Mouse (Mus musculus): Measurements from ENCODE around the gene Fes.
A peak's percentile ranks its signal among the peaks of the same experiment; 100 is the strongest.
"Not testable (repeated sequence)": the region's sequence is repeated elsewhere in the genome, so short reads cannot be mapped to it uniquely, and the experiment has no call there.

Fes gene

DNA sequence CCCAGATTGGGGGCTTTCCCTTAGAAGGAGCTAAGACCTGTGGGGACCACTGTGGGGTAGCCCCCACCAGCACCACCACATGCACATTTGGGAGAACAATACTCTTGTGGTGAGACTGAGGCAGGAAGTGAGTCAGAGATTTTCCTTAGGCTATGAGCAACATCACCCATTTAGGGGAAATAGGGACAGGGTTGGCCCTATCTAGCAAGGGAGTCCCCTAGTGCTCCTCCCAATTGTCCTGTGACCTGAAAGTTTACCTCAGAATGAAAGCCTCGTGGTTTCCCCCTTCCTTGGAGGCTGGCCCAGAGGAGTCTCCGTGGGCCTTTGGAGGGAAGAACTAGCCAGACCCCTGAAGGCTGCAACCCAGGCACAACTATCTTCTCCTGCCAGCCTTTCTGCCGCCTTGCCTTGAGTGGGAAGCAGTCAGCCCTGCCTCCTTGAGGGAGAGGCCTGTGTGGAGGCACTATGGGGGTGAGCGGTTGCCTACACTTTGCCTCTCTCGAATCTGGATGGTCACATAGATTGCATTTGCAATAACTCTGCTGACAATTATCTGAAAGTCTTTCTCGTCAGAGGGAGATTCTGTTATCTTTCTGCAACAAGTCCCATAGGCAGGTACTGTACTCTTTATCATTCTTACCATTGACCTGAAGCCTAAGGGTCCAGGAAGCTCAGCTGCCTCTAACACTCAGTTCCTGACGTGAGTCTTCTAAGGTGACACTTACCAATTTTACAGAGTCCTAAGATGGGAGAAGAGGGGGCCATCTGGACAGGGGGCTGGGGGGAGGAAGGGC, 16.6 kb upstream of the Fes start:
- DNase-seq (ENCODE audit: low spot score) = no peak

DNA sequence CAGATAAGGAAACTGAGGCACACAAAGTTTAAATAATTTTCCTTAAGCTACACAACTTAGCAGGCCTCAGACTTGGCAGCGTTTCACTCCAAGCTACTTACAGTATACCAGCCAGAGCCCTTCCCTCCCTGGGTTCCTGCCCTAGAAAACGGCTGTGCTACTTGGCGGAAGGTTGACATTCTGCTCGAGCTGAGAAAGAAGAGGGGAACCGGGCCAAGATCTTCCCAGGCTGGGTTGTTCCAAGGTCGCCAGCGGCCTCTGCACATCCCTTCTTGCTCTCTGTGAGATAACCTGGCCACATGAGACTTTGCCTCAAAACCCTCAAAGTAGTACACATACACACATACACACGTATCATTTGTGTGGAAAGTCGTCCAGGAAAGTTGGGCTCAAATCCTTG, 15.8 kb upstream of the Fes start:
- DNase-seq (ENCODE audit: low spot score) = peak; percentile 79

GRCm38 (mm10) chr7:80402651-80403321, 15.0 kb upstream of the Fes start:
- peak; percentile 73 for DNase-seq (ENCODE audit: low spot score)

GRCm38 (mm10) chr7:80401860-80402641, 14.3 kb upstream of the Fes start:
- peak; percentile 26 for DNase-seq (ENCODE audit: low spot score)

DNA sequence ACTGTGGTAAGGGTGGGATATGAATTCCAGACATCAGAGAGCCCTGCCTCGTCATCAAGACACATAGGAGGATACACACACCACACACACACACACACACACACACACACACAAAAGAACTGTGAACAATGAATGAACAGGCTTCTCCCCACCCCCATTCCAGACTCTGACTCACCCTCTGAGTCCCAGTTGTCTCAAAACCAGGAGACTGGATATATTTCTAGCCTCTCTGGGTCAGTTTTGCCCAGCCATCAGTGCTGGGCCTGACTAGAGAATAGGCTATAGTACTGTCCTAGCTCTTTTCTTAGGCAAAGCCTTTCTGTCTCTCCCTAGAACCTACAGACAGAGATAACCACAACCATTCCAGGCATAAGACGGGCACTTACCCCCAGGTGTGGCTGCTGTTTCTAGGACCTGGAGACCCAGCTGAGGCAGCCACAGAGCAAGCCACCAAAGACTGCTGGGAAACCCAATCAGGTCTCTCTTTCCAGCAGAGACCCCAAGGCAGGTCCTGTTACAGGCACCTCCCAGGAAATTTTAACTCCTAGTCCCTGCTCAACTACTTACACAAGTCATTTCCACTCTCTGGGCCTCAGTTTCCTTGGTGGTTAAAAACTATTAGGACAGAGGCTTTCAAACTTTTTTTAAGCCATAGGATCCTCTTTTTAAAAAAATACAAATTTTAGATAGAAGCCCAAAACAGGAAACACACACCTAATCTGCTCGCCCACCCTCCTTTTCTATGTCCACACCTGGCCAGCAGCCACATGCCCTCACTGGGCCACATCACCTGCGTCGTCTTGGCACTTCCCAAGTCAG, 13.5 kb upstream of the Fes start:
- no peak for DNase-seq (ENCODE audit: low spot score)

DNA sequence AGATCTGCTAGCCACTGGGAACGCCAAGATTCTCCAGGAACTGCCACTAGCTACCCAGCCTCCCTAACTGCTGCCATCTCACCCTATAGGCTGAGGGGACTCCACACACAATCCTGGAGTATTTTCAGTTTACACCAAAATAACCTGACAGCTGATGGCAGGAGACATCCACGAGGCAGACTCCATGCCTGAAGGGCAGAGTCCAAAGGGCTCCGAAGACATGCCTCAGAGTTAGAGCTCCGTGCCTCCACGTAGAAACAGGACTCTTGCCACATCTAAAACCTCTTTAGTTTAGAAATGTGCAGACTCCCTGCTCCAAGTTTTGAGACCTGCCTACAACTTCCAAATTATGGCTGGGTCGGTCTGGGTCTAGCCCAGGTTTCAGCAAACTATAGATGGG, 12.8 kb upstream of the Fes start:
- DNase-seq (ENCODE audit: low spot score) = no peak

DNA sequence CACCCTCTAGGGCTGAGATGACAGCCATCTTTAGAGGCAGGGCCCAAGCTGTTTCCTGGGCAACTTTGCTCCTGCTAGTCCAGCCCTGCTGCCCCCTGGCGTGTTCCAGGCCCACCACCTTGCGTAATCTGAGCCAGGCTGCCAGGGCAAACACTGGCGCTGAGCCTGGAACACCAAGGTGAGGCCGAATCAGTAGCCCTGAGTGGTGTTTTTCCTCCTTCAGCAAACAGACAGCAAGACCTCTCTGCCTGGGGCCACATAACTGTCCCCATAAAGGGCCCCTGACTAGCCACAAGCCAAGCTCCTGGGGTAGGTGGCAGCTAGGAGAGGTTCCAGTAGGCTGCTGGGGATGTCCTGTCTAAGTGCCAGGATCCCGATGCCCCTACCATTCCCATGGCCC, 12.4 kb upstream of the Fes start:
- peak; percentile 84 for DNase-seq (ENCODE audit: low spot score)

GRCm38 (mm10) chr7:80398654-80399444, 11.1 kb upstream of the Fes start:
- no peak for DNase-seq (ENCODE audit: low spot score)

DNA sequence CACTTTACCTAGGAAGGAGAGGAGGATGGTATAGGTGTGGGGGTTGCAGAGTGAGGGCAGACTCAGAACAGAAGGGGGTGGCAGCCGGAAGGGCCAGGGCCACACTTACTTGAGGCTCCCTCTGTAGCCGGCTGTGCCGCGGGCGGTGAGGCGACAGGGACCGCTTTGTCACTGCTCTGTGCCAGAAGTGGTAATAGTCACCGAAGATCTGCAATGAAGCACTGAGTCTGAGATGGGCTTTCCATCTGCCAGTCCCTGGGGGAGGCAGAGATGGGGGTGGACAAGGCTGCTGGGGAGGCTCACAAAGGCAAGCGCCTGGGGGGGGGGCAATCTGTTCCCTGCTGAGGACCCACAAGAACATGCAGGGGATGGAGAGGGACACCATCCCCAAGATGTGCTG, 10.2 kb upstream of the Fes start:
- DNase-seq (ENCODE audit: low spot score) = no peak

DNA sequence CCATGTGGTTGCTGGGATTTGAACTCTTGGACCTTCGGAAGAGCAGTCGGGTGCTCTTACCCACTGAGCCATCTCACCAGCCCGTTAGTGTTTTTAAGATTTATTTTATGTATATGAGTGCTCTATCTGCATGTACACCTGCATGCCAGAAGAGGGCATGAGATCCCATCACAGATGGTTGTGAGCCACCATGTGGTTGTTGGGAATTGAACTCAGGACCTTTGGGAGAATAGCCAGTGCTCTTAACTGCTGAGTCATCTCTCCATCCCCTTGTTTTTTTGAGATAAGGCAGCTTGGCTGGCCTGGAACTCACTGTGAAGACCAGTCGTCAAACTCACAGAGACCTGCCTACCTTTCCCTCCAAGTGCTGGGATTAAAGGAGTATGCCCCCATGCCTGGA, 8.7 kb upstream of the Fes start:
- not testable (repeated sequence) for DNase-seq (ENCODE audit: low spot score)

DNA sequence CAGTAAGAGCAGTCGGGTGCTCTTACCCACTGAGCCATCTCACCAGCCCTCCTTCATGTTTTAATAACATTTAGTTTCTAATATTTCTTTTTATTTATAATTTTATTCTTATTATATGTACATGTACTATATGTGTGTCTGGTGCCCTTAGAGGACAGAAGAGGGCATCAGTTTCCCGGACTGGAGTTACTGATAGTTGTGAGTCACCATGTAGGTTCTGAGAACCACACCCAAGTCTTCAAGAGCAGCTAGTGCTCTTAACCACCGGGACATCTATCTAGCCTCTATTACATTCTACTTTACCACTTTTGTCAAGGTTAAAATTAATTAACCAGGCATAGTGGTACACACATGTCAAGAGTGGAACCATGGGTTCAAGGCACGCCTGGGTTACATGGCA, 6.9 kb upstream of the Fes start:
- DNase-seq (ENCODE audit: low spot score) = no peak

- DNase-seq (ENCODE audit: low spot score) = no peak
Observed at GRCm38 (mm10) chr7:80392119-80392518, 4.4 kb upstream of the Fes start.

GRCm38 (mm10) chr7:80387033-80387632, 613 bp downstream of the Fes start:
- peak; percentile 47 for DNase-seq (ENCODE audit: low spot score)

DNA sequence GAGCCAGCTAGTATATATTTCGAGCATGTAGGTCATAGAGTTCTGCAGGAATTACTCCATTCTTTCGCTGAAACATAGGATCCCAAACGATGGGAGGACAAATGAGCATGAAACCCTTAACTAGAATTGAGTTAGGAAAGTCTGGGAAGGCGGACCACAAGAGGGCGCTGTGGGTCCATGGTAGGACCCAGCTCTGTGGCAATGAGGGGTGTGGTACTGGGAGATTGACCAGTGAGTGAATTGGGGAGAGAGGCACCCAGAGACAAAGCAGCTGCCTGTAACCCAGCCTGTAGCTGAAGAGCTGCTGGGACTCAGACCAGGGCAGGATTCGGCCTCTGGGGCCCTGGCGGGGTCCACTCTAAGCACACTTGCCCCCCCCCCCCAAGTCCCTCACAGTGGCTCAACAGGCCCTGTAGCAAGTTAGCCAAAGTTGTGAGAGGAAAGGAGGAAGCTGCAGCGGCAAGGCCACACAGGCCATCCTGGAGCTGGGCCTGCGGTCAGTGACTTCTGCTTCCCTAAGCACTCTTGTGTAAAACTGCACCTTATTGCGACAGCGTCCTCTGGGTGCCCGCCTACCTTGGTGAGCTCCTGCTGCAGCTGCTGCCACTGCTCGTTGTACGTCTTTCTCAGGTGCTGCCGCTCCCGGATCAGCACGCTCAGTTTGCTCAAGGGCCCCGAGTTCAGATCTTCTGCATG, 1.4 kb downstream of the Fes start:
- DNase-seq (ENCODE audit: low spot score) = peak; percentile 91

DNA sequence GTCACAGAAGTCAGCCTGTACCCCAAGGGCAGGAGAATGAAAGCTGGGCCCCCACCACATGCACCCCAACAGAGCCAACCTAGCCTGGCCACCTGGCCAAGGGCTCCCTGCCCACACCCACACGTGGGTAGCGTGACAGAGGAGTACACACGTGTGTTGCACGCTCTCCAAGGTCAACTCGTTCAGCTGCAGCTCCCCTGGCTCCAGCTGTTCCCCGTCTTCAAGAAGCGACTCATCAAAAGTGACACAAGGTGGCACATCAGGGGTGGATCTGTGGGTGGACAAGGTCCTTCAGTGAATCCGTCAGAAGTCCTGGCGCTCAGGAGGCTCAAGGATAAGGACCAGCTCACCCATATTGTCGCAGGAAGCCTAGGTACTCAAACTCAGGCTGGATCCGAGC, 4.8 kb downstream of the Fes start:
- DNase-seq (ENCODE audit: low spot score) = no peak

DNA sequence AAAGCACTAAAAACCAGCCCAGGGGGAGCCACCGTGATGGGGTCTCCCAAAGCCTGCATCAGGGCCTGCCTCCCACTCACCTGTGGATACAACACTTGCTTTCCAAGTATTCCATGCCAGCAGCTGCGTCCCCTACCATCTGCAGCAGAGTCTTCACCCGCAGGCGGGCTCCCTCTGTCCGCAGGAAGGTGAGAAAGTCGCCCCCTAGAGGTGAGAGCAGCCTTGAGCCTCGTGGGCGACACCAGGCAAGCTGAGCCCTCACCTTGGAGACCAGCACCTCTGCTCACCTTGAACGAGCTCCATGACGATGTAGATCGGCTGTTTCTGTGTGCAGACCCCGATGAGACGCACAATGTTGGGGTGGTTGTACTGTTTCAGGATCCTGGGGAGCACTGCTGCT, 8.2 kb downstream of the Fes start:
- no peak for DNase-seq (ENCODE audit: low spot score)

DNA sequence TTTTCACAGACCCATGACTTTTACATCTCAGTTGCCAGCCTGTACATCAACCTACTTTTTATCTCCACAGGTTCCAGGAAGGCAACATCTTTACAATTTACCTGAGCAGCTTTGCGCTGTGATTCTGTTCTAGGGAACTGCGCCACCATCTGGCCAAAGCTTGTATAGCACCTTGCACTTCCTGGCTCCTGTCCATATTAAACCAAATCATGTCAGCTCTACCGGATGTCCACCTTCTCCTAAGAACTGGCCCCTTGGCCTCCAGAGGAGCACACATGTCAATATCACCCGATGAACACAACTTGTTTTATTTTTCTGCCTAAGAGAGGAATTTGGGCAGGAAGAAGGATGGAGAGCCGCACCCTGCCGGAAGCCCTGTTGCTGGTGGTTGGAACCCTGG, 10.3 kb downstream of the Fes start:
- peak; percentile 61 for DNase-seq (ENCODE audit: low spot score)

- no peak for DNase-seq (ENCODE audit: low spot score)
Observed at GRCm38 (mm10) chr7:80376192-80376591, 11.6 kb downstream of the Fes start.

DNA sequence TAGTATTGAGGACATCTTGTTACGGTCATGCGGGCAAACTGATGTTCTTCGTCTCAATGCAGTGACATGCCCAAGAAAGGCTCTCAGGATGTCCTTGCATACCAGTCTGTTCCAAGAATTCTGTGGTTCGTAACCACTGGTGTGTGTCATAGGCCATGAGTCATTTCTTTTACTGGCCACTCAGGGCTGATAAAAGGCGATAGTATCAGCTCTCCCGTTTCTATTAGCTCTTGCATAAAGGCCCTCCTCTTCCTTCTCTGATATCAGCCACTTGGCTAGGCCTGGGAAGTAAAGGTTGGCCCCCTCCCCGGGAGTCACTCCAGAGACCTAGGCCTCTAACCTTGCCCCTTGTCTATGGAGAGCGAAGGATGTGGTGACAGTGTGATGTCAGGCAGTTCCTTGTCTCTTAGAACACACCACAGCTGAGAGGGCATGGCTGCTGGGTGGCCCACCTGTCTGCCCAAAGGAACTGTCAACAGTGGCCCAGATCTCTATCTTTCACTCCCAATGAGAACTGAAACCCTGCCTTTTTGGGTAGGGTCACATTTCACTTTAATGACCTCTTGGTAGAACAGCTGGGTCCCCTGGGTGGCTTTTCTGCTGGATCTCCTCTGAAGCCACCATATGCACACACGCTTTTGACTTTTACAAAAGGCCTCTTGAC, 12.2 kb downstream of the Fes start:
- DNase-seq (ENCODE audit: low spot score) = peak; percentile 27

DNA sequence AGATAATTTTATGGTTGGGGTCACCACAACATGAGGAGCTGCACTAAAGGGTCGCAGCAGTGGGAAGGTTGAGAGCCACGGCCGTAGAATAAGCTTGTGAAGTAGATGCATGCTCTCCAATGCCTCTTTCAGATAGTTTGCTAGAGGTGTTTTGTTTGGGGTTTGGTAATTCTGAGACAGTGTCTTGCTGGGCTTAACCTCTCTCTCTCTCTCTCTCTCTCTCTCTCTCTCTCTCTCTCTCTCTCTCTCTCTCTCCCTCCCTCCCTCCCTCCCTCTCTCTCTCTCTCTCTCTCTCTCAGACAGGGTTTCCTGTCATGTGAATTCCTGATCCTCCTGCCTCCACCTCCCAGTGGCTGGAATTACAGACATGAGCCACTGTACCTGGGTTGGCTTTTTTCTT, 13.0 kb downstream of the Fes start:
- DNase-seq (ENCODE audit: low spot score) = no peak

Data from lung, postnatal 25 days (tissue).